Mouse (Mus musculus) lung, adult 10 weeks (tissue): ENCODE data around the gene Fam241b. TPM values are rescaled to one million over a fixed set of nuclear protein-coding genes. Genes with fewer than 3 reads are reported as not detected.

Experiments
- polyA plus RNA-seq: library from polyadenylated mRNA; stranded (reverse); fragments of 350-450 nt; fragmentation: Illumina TruSeq; extraction: RNeasy Lipid Tissue Mini Kit (QIAGEN cat#74804); gene quantifications from one replicate; pipeline ENCODE4 v1.2.3, GENCODE M21; 2014; ENCODE audit warnings: low read depth, low replicate concordance; ENCODE audit not compliant: insufficient read depth

Gene Fam241b
- polyA plus RNA-seq = 11.7 TPM

DNA sequence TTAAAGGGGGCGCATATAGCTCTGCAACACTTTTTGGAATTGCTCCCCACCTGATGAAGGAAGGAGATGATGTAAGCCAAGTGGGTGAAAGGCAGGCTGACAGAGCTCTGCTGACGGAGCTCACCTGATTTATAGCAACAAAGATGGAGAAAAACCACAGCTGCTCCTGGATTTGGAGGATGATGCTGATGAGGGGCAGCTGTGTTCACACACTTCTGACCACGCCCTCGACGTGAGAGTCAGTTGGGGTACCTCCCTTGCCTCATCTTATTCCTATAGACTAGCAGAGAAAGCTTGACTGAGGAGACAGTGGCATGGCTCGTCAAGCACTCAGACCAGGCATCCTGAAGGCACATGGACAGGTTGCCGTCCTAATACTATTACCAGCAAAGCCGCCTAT lies at the start of gene Fam241b:
Fam241b (minus strand) TSS at position 101 of the 400 bp plus-strand sequence.

DNA sequence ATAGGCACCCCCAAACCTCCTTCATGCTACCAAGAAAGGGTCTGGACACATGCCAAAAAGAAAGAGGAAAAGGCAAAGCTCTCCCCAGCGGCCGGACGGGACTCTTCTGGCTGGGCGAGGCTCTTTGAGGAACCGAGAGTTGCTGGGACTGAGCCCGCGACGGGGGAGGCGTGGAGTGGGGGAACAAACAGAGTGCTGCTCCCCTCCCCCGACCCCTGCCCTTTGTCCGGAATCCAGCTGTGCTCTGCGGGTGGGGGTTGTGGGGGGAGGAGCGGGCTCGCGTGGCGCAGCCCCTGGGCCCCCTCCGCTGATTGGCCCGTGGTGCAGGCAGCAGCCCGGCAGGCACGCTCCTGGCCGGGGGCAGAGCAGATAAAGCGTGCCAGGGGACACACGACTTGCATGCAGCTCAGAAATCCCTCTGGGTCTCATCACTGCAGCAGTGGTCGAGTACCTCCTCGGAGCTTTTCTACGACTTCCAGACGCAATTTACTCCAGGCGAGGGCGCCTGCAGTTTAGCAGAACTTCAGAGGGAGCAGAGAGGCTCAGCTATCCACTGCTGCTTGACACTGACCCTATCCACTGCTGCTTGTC lies 10.9 kb downstream of the Fam241b start, which contains the start of gene Neurog3:
Neurog3 (plus strand) TSS at position 400 of the 591 bp plus-strand sequence.

Other genes with a start within 250 kb of the Fam241b start
- gene Col13a1, start 164.8 kb downstream of the Fam241b start, polyA plus RNA-seq = 29.6 TPM
- gene Neurog3, start 10.8 kb downstream of the Fam241b start, polyA plus RNA-seq = not detected
- 44.5 TPM for gene Tspan15, start 87.3 kb upstream of the Fam241b start, polyA plus RNA-seq
- gene Tacr2, start 108.5 kb upstream of the Fam241b start, polyA plus RNA-seq = 0.10 TPM
- gene Hk1, start 236.0 kb upstream of the Fam241b start, polyA plus RNA-seq = 17.9 TPM